Mouse (Mus musculus): ENCODE results near the gene Pheta1. TPM values are rescaled to one million over a fixed set of nuclear protein-coding genes. Genes with fewer than 3 reads are reported as not detected.

Pheta1 gene
- polyA plus RNA-seq, 1 experiment = 283 TPM

GRCm38 (mm10) chr5:121837441-121838340 lies 11.1 kb upstream of the Pheta1 start, which contains the start of gene Sh2b3:
Sh2b3 (minus strand) TSS chr5:121837646.
- Histone ChIP-seq H3K4me3 (ENCODE audit: low read depth, low read length) (peak within 1 kb of the TSS; percentile 94), H3K27me3 (ENCODE audit: control insufficient read depth, insufficient read depth, low read length) (no peaks in the 10 kb centered on the region), H3K36me3 (ENCODE audit: control insufficient read depth, insufficient read depth, low read length) (no peaks in the 10 kb centered on the region), H3K4me1 (ENCODE audit: control insufficient read depth, insufficient read depth, insufficient read length, low read length) (peaks cover 33% of the 10 kb centered on the region), H3K27ac (ENCODE audit: insufficient read depth, low read depth, low read length) (peak within 1 kb of the TSS; percentile 91)
- under 1% methylated on average over 35 of the region's 35 CpGs for WGBS
- TF ChIP-seq CTCF (IDR thresholded peaks at IDR 0.05; ENCODE audit: extremely low read depth, insufficient read length, insufficient replicate concordance, low read depth, low read length) (peak; percentile 9; the same call in 1 of the 2 replicates), POLR2A (IDR thresholded peaks at IDR 0.05; ENCODE audit: low read depth, low read length) (no peak)

GRCm38 (mm10) chr5:121838341-121839127 lies 10.2 kb upstream of the Pheta1 start:
- Histone ChIP-seq H3K4me3 (ENCODE audit: low read depth, low read length) (peak overlapping the region; percentile 94), H3K27me3 (ENCODE audit: control insufficient read depth, insufficient read depth, low read length) (no peaks in the 10 kb centered on the region), H3K4me1 (ENCODE audit: control insufficient read depth, insufficient read depth, insufficient read length, low read length) (peaks cover 32% of the 10 kb centered on the region), H3K36me3 (ENCODE audit: control insufficient read depth, insufficient read depth, low read length) (no peaks in the 10 kb centered on the region), H3K27ac (ENCODE audit: insufficient read depth, low read depth, low read length) (peak overlapping the region; percentile 91)
- TF ChIP-seq POLR2A (IDR thresholded peaks at IDR 0.05; ENCODE audit: low read depth, low read length) (peak; percentile 32; the same call in 1 of the 2 replicates), CTCF (IDR thresholded peaks at IDR 0.05; ENCODE audit: extremely low read depth, insufficient read length, insufficient replicate concordance, low read depth, low read length) (no peak)
- WGBS = under 1% methylated on average over 46 of the region's 46 CpGs

DNA sequence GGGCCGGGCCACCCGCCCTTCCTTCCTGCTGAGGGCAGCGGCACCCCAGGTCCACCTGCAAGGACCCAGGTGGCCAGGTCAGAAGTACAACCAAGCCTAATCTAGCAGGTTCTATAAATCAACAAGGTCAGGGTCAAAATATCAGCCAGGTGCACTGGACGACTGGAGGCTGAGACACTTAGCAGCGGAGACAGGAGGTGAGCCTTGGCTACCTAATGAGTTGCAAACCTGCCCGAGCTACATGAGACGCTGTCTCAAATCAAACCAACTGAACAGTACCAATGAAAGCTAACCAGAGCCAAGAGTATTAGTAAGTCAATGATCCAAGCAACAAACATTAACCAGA lies 9.7 kb upstream of the Pheta1 start:
- WGBS = 6% methylated on average over 7 of the region's 7 CpGs
- no peaks in the 10 kb centered on the region for H3K36me3 ChIP-seq (ENCODE audit: control insufficient read depth, insufficient read depth, low read length)
- peaks cover 27% of the 10 kb centered on the region for H3K4me1 ChIP-seq (ENCODE audit: control insufficient read depth, insufficient read depth, insufficient read length, low read length)
- peak overlapping the region; percentile 91 for H3K27ac ChIP-seq (ENCODE audit: insufficient read depth, low read depth, low read length)
- TF ChIP-seq POLR2A (IDR thresholded peaks at IDR 0.05; ENCODE audit: low read depth, low read length) (no peak), CTCF (IDR thresholded peaks at IDR 0.05; ENCODE audit: extremely low read depth, insufficient read length, insufficient replicate concordance, low read depth, low read length) (no peak)
- peak overlapping the region; percentile 94 for H3K4me3 ChIP-seq (ENCODE audit: low read depth, low read length)
- no peaks in the 10 kb centered on the region for H3K27me3 ChIP-seq (ENCODE audit: control insufficient read depth, insufficient read depth, low read length)

GRCm38 (mm10) chr5:121841516-121841915 lies 7.3 kb upstream of the Pheta1 start:
- 88% methylated on average over 9 of the region's 9 CpGs for WGBS
- Histone ChIP-seq H3K27me3 (ENCODE audit: control insufficient read depth, insufficient read depth, low read length) (no peaks in the 10 kb centered on the region), H3K27ac (ENCODE audit: insufficient read depth, low read depth, low read length) (no peak overlapping the region)

DNA sequence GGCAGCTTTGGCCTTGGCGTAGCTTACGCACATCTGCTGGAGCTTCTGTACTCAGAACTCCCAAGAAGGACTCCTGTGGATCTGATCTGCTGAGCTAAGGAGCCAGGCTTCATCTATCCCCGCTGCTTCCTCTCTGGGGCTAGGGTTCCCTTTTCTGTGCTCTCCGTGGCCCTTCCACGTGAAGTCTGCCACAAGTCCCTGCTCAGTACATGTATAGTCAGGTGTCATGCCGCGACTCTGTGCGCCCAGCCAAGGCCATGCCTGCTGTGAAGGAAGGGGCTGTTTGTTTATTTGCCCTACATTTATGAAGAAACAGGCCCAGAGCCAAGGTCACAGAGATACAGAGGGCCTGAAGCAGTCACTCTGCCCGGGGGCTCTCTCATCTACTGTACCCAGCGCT lies 6.8 kb upstream of the Pheta1 start:
- TF ChIP-seq POLR2A (IDR thresholded peaks at IDR 0.05; ENCODE audit: low read depth, low read length) (no peak), CTCF (IDR thresholded peaks at IDR 0.05; ENCODE audit: extremely low read depth, insufficient read length, insufficient replicate concordance, low read depth, low read length) (no peak)
- no peaks in the 10 kb centered on the region for H3K36me3 ChIP-seq (ENCODE audit: control insufficient read depth, insufficient read depth, low read length)
- H3K27ac ChIP-seq (ENCODE audit: insufficient read depth, low read depth, low read length) = no peak overlapping the region
- peaks cover 11% of the 10 kb centered on the region for H3K4me1 ChIP-seq (ENCODE audit: control insufficient read depth, insufficient read depth, insufficient read length, low read length)
- no peak overlapping the region for H3K4me3 ChIP-seq (ENCODE audit: low read depth, low read length)
- no peaks in the 10 kb centered on the region for H3K27me3 ChIP-seq (ENCODE audit: control insufficient read depth, insufficient read depth, low read length)
- 40% methylated on average over 10 of the region's 10 CpGs for WGBS

More at GRCm38 (mm10) chr5:121841516-121841915, 7.3 kb upstream of the Pheta1 start:
- Histone ChIP-seq H3K4me3 (ENCODE audit: low read depth, low read length) (no peak overlapping the region), H3K36me3 (ENCODE audit: control insufficient read depth, insufficient read depth, low read length) (no peaks in the 10 kb centered on the region), H3K4me1 (ENCODE audit: control insufficient read depth, insufficient read depth, insufficient read length, low read length) (peaks cover 11% of the 10 kb centered on the region)
- TF ChIP-seq CTCF (IDR thresholded peaks at IDR 0.05; ENCODE audit: extremely low read depth, insufficient read length, insufficient replicate concordance, low read depth, low read length) (no peak), POLR2A (IDR thresholded peaks at IDR 0.05; ENCODE audit: low read depth, low read length) (no peak)

GRCm38 (mm10) chr5:121842665-121843118 lies 6.1 kb upstream of the Pheta1 start:
- Histone ChIP-seq H3K27ac (ENCODE audit: insufficient read depth, low read depth, low read length) (0 out of 2 replicates have a peak overlapping the region, but pooled peaks have one; percentile 14), H3K4me3 (ENCODE audit: low read depth, low read length) (peak overlapping the region; percentile 67)
- no peak for TF ChIP-seq POLR2A (IDR thresholded peaks at IDR 0.05; ENCODE audit: low read depth, low read length)
- TF ChIP-seq CTCF (IDR thresholded peaks at IDR 0.05; ENCODE audit: extremely low read depth, insufficient read length, insufficient replicate concordance, low read depth, low read length) = peak; percentile 92

More at GRCm38 (mm10) chr5:121842665-121843118, 6.1 kb upstream of the Pheta1 start:
- under 1% methylated on average over 33 of the region's 33 CpGs for WGBS
- Histone ChIP-seq H3K4me1 (ENCODE audit: control insufficient read depth, insufficient read depth, insufficient read length, low read length) (peaks cover 11% of the 10 kb centered on the region; the same call in 1 of the 2 replicates), H3K27me3 (ENCODE audit: control insufficient read depth, insufficient read depth, low read length) (no peaks in the 10 kb centered on the region), H3K36me3 (ENCODE audit: control insufficient read depth, insufficient read depth, low read length) (no peaks in the 10 kb centered on the region)
